Mouse (Mus musculus): ENCODE results near the gene Nostrin.

- TF ChIP-seq CTCF (IDR thresholded peaks at IDR 0.05; ENCODE audit: low read depth) (no peak), EP300 (IDR thresholded peaks at IDR 0.05; ENCODE audit: low read depth) (no peak)
Measured at GRCm38 (mm10) chr2:69224724-69225123, 89.1 kb downstream of the Nostrin start.
